Mouse (Mus musculus) telencephalon, adult 2 months (tissue): ENCODE measurements around the gene Lonp2.

Experiments
- DNase-seq: peaks from one replicate; pipeline ENCODE4 v3.0.0-alpha.2; 2011; ENCODE audit warnings: low read depth, low spot score

The Lonp2 gene

GRCm38 (mm10) chr8:86713407-86714188 lies 89.8 kb downstream of the Lonp2 start:
- peak; percentile 93 for DNase-seq

DNA sequence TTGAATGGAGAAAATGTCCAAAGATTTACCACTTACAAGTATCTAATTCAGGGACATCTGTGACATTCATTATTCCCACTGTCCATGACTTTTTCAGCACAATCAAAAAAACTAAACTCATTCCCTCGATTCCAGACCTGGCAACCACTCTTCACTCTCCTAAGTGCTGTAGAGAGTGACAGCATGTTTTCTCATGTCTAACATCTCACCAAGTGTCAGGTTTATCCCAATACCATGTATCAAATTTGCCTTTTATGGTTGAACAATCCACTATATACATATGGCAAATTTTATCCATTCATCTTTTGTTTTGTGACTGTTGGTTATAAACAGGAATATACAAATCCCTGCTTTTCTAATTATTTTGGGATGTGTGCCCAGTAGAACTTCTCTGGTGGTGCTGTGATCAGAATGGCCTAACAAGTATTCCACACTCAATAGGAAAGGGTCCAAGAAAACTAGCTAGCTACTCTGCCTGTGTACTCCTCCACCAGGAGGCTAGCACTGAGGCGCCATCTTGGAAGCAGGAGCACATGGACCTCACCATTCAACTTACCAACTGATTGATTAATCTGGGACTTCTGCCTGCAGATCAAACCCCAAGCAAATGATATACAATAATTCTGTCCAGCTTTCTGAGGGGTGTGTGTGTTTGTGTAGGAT lies 94.6 kb downstream of the Lonp2 start:
- DNase-seq: no peak

- DNase-seq: no peak
These were observed 95.5 kb downstream of the Lonp2 start for GRCm38 (mm10) chr8:86719368-86719767.

GRCm38 (mm10) chr8:86720756-86721459 lies 97.1 kb downstream of the Lonp2 start:
- DNase-seq: no peak

DNA sequence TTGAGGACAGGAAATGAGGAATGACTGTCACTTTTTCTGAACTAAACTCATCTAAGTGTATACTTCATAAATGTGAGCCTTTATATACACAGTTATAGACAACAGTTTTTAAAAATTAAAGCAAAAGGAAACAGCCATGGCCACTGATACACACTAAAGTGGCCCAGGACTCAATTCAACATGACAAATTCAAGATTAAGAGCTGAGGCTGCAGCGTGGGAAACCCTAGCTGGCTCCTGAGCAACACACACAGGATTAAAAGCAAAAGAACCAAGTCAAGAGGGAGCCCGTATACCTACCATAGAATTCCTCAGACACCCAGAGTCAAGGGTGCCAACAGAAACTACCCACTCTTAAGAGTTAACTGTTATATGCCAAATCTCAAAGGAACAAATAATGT lies 97.6 kb downstream of the Lonp2 start:
- DNase-seq: no peak

GRCm38 (mm10) chr8:86726959-86727358 lies 103.1 kb downstream of the Lonp2 start:
- no peak for DNase-seq

DNA sequence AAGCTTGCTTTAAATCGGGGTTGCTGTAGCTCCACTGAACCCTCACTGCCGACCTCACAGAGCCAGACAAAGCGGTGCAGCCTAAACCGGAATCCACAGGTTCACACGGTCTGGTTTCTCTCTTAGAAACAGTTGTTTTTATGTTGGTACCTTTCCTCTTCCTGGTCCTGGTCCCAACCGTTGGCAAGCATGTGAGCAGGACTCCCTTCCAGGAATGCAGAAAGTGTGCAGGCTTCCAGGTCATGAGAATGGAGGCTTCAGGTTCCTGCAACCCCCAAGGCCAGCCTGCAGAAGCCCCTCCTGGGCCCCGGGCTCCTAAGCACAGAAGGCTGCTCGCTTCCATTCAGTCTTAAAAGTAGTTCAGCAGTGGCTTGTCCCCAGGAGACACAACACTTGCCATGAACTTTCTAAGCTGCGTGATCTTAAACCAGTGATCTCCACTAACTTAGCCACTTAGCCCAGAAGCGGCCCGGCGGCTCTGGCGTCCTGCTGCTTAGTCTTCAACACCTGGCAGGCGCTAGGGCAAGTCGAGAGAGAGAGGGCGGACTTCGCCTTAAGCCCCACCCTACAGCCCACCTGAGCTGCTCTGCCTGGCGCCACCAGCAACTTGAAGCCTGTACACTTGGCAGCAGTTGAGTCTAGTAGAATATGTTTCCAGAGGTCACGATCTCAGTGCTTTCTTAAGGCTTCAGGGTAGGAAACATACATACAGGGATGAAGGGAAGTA lies 104.5 kb downstream of the Lonp2 start:
- DNase-seq: no peak

- no peak for DNase-seq
These were observed 106.5 kb downstream of the Lonp2 start for GRCm38 (mm10) chr8:86730303-86730702.

- DNase-seq: no peak
These were observed 107.0 kb downstream of the Lonp2 start for GRCm38 (mm10) chr8:86730860-86731259.

- DNase-seq: no peak
These were observed 110.3 kb downstream of the Lonp2 start for GRCm38 (mm10) chr8:86734171-86734570.

- DNase-seq: no peak
These were observed 111.1 kb downstream of the Lonp2 start for GRCm38 (mm10) chr8:86734954-86735353.

GRCm38 (mm10) chr8:86735446-86736111 lies 111.7 kb downstream of the Lonp2 start:
- no peak for DNase-seq

DNA sequence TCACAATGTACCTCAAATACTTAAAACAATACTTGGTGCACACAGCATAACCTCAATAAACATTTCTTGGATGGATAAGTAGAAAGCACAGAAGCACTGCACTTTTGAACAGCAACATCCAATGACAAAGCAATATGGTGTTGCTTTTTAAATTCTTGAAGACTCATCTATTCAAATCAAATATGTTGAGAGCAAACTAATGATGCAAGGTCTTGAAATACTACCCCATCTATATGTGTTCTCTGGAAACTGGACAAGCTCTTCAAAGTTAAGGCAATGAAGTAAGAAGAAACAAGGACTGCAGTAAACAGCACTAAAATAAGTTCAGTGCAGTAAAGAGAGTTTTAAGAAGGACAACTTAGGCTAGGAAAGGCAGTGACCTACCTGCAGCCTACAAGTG lies 117.1 kb downstream of the Lonp2 start:
- no peak for DNase-seq

DNA sequence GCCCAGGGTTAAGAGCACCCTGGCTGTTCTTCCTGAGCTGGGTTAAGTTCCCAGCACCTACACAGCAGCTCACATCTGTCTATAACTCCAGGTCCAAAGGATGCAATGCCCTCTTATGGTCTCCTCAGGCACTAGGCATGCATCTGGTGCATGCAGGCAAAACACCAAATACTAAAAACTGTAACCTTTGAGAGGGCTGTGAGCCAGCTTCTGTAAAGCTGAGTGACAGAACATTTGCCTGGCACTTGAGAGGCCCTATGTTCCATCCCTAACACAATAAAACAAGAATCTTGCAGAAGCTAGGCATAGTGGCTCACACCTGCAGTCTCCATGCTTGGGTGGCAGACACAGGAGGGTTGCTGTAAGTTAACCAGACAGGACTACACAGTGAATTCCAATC lies 117.8 kb downstream of the Lonp2 start:
- no peak for DNase-seq

DNA sequence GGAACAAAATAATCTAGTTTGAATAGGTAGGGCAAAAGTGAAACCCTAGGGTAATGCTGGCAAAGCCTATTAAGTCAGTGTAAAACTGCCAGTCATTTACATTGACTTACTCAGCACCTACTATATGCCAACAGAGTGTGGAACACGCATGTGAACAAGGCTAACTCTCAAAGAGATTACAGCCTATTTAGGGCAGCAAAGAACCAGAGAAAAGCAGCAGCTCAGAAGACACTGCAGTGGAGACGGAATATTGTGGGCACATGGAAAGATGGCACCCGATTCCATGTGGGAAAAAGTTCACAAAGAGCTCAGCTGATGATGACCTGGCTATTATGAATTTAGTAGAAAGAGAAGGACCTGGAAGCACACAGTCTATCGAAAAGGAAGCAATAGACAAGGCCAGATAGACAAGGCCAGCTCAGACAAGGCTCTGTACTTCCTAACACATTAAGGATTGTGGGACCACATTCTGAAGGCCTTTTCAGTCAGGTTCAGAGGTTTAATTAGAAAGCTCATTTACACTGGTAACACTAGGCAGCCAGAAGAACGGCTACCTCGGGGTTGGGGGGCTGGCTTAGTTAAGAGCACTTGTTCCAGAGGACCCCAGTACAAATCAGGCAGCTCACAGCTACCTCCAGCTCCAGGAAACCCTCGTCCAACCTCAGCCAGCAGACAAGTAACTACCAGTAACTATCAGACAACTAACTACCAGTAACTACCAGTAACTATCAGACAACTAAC lies 118.9 kb downstream of the Lonp2 start:
- DNase-seq: no peak

DNA sequence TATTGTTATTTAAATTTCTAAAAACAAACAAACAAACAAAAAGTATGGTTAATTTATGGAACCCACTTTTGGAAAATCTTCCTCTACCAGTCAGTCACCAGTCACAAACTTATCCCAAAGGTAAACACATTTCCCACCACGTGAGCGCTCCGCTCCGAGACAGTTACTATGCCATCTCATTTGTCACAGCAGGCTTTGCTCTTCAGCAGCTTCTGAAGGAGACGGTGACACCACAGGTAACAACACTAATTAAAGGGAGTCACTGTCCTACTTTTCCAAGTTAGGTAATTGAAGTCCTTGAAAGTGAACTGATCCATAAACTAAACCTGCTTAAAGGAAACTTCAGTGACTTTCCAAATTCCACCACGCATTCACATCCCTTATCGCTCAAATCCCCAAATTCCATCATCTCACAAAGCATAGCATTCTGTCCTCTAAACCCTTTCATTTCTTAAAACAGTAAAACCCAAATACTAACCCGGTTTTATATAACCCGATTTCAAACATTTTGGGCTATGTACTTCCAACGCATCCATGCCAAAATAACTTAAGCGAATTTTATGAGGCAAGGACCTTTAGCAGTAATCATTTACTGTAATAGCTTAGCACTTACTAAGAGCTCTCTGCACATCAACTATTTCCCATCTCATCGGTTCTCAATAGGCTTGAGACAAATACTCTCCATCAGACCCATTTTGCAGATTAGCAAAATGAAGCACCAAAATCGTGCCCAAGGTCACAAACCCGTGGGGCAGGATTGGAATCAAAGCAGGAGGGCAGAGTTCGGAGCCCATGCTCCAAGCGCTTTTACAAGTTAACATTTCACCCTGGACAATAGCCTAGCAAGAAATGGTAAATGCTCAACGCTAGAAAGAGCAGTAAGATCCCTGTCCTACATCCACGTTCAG lies 120.7 kb downstream of the Lonp2 start:
- no peak for DNase-seq

DNA sequence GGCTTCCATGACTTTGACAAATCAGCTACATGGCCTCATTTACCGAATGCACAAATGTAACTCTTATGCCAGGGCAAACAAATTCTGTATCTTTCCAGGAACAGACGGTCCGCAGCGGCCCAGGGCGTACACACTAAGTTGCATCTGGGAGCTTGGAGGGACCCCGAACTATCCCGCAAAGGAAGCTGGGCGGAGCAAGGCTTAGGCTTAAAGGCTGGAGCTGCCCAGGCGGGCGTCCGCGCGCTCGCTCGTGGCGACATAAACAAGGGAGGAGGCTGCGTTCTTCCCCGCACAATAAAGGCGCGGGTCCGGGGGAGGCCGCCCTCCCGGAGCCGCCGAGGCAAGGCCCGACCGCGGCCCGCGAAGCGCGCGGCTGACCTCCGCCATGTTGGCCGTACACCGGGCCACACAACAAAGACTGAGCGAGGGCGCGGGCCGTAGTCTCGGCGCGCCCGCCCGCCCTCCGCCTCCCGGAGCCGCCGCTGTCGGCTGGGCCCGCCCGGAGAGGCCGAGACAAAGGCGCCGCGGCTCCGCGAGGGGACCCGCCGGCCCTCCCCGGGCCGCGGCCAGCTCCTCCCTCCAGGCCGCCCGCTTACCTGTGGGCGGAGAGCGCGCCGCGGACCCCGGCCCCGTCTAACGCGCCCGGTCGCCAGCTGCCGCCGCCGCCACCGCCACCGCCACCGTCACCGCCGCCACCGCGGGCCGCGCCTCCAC lies 121.5 kb downstream of the Lonp2 start, which contains the start of the genes Gm10638 and Siah1a:
Gene Gm10638, plus strand, starts transcription at position 479 of the 714 bp plus-strand sequence.
Gene Siah1a, minus strand, starts transcription at position 714 of the 714 bp plus-strand sequence.
- DNase-seq: no peak

GRCm38 (mm10) chr8:86745935-86746441 lies 122.1 kb downstream of the Lonp2 start:
- DNase-seq: peak; percentile 68

DNA sequence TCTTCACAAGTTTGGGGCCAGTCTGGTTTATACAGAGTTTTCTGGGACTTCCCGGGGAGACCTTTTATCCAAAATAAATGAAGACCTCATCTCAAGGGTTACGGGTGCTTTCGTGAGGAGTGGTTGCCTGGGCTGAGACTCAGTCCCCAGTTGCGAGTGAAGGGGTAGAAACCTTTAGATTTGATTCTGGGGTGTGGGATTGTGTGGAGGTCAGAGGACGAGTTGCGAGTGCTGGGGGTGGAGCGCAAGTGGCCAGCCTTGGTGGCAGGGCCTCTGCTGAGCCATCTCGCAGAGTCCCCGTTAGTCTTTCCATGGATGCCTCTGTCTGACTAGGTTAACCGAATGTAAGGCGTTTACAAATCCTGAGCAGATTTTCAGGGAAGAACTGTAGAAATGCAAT lies 122.7 kb downstream of the Lonp2 start:
- no peak for DNase-seq
